Mouse (Mus musculus) cerebellum, adult 2 months (tissue): ENCODE results near the gene Ube2d2b. TPM values are rescaled to one million over a fixed set of nuclear protein-coding genes. Genes with fewer than 3 reads are reported as not detected.

Experiments used
- DNase-seq, 2 experiments: peaks; one replicate each; pipeline ENCODE4 v3.0.0; 2021
- H3K27ac ChIP-seq: fragments of 200-500 bp; 2 replicates; pipeline ENCODE4 v1.5.1; 2012; ENCODE audit warnings: low read length, control low read depth, inconsistent platforms; ENCODE audit not compliant: insufficient read depth
- H3K27me3 ChIP-seq: fragments of 200-500 bp; 2 replicates; pipeline ENCODE4 v1.6.1; 2012; ENCODE audit warnings: inconsistent platforms, mild to moderate bottlenecking, low read length, moderate library complexity; ENCODE audit not compliant: control insufficient read depth, insufficient read depth
- H3K4me1 ChIP-seq: fragments of 200-500 bp; 2 replicates; pipeline ENCODE4 v1.6.1; 2011; ENCODE audit warnings: low read length; ENCODE audit not compliant: control insufficient read depth, insufficient read depth
- H3K4me3 ChIP-seq: fragments of 200-500 bp; replicated peaks from 2 replicates; pipeline ENCODE3; 2011; ENCODE audit warnings: mild to moderate bottlenecking, low read depth, low read length, control low read depth; ENCODE audit not compliant: insufficient read depth
- CTCF ChIP-seq: fragments of 200-500 bp; IDR thresholded peaks from 2 replicates; pipeline ENCODE4 v1.5.1; 2011; ENCODE audit warnings: low read depth, mild to moderate bottlenecking, control low read depth, low read length, moderate library complexity, borderline replicate concordance; ENCODE audit not compliant: insufficient read depth
- POLR2A ChIP-seq: fragments of 200-500 bp; IDR thresholded peaks from 2 replicates; pipeline ENCODE4 v1.6.1; 2011; ENCODE audit warnings: low read length, control low read depth, borderline replicate concordance; ENCODE audit not compliant: insufficient read depth
- WGBS: fragments of 180-500 bp; shearing (Covaris S2); methylation state at CpG from one replicate; pipeline ENCODE4 v1.1.7; 2018; 5-methylcytosine and 5-hydroxymethylcytosine counted together
- polyA plus RNA-seq: library from polyadenylated mRNA; depleted of rRNA; stranded (reverse); fragments of >200 nt; gene quantifications from 2 replicates; pipeline ENCODE4 v1.2.3, GENCODE M21; 2012

Ube2d2b gene
- polyA plus RNA-seq, 1 experiment: not detected

DNA sequence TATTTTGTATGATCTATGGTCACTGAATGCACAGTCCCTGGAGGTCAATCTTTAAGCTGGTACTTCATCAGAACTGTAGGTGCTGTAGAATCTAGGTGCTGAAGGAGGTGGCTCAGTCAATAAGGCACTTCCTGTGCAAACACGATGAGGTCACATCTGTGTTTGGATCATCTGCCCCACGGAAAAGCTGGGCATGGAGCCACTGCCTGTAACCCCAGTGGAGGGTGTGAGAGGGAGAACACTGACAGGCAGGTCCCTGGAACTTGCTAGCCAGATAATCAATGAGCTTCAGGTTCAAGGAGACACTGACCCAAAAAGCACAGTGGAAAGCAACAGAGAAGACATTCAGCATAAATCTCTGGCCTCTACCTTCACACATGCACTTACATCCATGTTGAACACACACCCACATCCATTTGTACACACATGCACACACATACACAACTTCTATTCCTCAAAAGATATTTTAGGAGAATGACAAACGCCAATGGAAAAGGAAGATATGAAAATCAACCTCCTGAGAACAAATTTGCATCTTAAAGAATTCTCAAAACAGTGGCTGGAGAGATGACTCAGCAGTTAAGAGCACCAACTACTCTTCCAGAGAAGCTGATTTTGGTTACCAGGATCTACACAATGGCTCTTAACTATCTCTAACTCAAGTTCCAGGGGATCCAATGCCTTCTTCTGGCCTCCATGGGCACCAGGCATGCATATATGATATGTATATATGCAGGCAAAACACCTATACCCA lies 9.2 kb downstream of the Ube2d2b start:
- no peak overlapping the region for H3K4me3 ChIP-seq
- no peak overlapping the region for H3K27ac ChIP-seq
- 32% methylated on average over 3 of the region's 3 CpGs for WGBS
- H3K4me1 ChIP-seq: no peaks in the 10 kb centered on the region; the same call in 1 of the 2 replicates
- no peaks in the 10 kb centered on the region for H3K27me3 ChIP-seq
- DNase-seq: no peak
- no peak for TF ChIP-seq POLR2A

DNA sequence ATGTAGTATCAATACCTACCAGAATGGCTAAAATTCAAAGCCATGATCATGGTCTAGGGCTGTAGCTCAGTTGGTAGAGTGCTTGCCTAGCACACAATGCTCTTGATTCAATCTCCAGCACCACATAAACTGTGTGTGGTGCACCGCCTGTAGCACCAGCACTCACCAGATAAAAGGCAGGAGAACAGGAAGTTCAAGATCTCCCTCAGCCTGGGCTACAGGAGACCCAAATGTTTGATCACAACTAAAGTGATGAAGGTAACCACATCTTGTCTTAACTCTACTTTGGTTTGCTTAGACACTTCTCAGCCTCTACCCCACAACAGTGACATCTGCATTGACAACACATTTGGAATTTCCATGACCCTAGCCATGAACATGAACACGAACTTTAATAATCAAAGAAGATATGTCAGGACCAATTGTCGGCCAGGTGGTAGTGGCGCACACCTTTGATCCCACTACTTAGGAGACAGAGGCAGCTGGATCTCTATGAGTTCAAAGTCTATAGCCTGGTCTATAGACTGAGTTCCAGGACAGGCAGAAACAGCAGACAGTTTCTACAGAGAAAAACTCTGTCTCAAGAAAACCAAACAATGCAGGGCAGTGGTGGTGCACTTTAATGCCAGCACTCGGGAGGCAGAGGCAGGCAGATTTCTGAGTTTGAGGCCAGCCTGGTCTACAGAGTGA lies 10.8 kb downstream of the Ube2d2b start:
- Histone ChIP-seq H3K27me3 (no peaks in the 10 kb centered on the region), H3K4me1 (no peaks in the 10 kb centered on the region; the same call in 1 of the 2 replicates), H3K4me3 (no peak overlapping the region), H3K27ac (no peak overlapping the region)
- no peak for DNase-seq
- TF ChIP-seq POLR2A (no peak), CTCF (no peak)
- WGBS: 97% methylated on average over 5 of the region's 5 CpGs

DNA sequence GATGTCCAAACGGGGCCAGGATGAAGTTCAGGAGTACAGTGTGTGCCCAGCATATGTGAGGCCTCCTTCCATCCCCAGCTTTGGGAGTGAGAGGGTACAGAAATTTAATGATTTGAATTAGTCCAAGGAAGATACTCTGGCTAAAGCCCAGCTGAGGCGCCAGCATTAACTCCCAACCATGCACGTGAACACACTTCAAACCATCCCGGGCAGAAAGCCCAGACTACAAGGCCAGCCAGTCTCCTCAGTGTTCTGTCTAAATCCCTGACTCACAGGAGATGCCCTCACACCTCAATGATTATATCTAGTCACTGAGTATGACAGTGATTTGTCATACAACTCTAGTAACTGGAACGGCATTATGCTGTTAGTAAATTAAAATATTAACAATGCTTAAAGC lies 17.4 kb downstream of the Ube2d2b start:
- Histone ChIP-seq H3K4me3 (no peak overlapping the region), H3K4me1 (peaks cover 3% of the 10 kb centered on the region; the same call in 1 of the 2 replicates), H3K27me3 (no peaks in the 10 kb centered on the region), H3K27ac (no peak overlapping the region)
- DNase-seq: peak; percentile 63 to 82
- whole genome bisulfite sequencing: 9% methylated on average over 5 of the region's 5 CpGs
- TF ChIP-seq POLR2A (no peak), CTCF (no peak)

DNA sequence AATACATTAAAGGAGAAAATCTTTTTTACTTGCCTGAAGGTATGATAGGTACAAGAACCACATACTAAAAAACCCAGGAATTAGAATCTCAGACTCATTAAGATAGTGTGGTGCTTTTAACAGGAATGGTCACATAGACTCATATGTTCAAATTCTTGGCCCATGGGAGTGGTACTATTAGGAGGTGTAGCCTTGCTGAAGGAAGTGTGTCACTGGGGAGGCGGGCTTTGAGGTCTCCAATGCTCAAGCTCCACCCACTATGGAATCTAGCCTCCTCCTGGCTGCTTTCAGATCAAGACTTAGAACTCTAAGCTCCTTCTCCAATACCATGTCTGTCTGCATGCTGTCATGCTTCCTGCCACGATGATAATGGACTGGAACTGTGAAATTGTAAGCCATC lies 17.9 kb downstream of the Ube2d2b start:
- H3K4me1 ChIP-seq: peaks cover 3% of the 10 kb centered on the region; the same call in 1 of the 2 replicates
- DNase-seq: no peak
- no peak overlapping the region for H3K27ac ChIP-seq
- H3K27me3 ChIP-seq: no peaks in the 10 kb centered on the region
- TF ChIP-seq CTCF (no peak), POLR2A (no peak)
- 72% methylated on average over 2 of the region's 2 CpGs for WGBS
- H3K4me3 ChIP-seq: no peak overlapping the region

DNA sequence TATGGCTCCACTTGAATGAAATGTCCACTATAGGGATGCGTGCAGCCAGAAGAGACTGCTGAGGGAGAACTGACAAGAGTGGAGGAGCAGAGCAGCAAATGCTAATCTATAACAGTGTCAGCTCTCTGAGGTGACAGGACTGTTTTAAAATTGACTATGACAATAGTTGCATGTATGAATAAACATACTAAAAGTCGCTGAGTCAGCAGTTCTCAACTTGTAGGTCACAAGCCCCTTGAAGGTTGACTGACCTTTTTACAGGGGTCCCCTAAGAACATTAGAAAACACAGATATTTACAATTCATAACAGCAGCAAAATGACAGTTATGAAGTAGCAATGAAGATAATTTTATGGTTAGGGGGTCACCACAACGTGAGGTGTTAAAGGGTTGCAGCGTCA lies 19.1 kb downstream of the Ube2d2b start:
- Histone ChIP-seq H3K4me1 (peaks cover 3% of the 10 kb centered on the region; the same call in 1 of the 2 replicates), H3K4me3 (no peak overlapping the region), H3K27me3 (no peaks in the 10 kb centered on the region), H3K27ac (no peak overlapping the region)
- TF ChIP-seq POLR2A (no peak), CTCF (no peak)
- WGBS: 95% methylated on average over 4 of the region's 4 CpGs
- no peak for DNase-seq

DNA sequence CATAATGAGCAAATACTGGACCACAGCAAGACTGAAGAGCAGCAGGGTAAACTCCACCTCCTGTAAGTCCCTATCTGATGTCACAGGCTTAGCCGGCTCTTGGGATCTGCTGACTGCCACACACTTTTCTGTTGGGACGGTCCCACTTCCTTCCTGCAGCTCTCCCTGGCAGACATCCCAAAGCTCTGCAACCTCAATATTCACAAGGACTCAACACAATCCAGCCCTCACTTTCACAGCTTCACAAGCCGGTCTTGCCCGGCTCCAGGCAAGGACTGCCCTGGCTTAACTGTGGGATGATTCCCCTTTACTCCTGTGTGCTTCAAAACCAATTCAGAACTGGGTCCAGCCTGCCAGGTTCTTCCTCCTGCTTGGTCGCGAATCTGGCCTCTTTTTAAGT lies 23.9 kb downstream of the Ube2d2b start:
- Histone ChIP-seq H3K27ac (no peak overlapping the region), H3K4me1 (no peaks in the 10 kb centered on the region), H3K27me3 (no peaks in the 10 kb centered on the region), H3K4me3 (no peak overlapping the region)
- DNase-seq: peak in 1 of 2 experiments; percentile 10
- TF ChIP-seq POLR2A (no peak), CTCF (no peak)
- 16% methylated on average over 6 of the region's 6 CpGs for WGBS

DNA sequence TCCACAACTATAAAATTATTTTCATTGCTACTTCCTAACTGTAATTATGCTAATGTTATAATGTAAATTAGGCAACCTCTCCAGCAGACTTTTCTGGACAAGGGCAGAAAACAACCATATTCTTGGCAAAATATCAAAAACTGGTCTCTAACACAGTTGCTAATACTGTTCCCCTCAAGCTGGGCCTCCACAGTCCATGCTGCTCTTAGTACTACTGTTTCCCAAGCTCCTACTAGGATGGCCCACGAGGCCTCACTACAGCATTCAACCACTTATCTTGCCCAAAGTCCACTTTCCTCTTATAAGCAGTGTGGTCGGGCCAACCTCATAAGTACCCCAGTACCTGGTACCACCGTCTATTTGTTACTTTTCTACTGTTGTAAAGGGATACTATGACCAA lies 24.7 kb downstream of the Ube2d2b start:
- no peak overlapping the region for H3K4me3 ChIP-seq
- no peaks in the 10 kb centered on the region for H3K27me3 ChIP-seq
- 60% methylated on average over 3 of the region's 3 CpGs for WGBS

DNA sequence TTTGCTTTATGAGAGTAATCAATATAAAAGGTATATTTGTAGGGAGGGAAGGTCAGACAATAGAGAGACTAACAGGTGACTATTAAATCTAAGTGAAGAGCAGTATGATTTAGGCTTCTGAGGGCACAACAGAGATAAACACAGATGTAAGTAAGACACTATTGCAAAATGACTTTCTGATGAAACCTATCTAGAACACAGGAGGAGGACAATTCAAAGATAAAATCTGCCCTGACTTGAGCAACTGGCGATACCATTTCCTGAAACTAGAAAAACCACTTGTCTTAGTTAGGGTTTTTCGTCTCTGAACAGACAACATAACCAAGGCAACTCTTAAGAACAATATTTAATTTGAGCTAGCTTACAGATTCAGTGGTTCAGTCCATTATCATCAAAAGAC lies 25.6 kb downstream of the Ube2d2b start:
- TF ChIP-seq POLR2A (no peak), CTCF (no peak)
- Histone ChIP-seq H3K27me3 (no peaks in the 10 kb centered on the region), H3K4me1 (no peaks in the 10 kb centered on the region), H3K27ac (no peak overlapping the region), H3K4me3 (no peak overlapping the region)
- DNase-seq: no peak
- 98% methylated on average over 2 of the region's 2 CpGs for WGBS

More for the DNA sequence above, 24.7 kb downstream of the Ube2d2b start:
- Histone ChIP-seq H3K27ac (no peak overlapping the region), H3K4me1 (no peaks in the 10 kb centered on the region)
- DNase-seq: no peak
- TF ChIP-seq POLR2A (no peak), CTCF (no peak)
